Mouse (Mus musculus) neural tube, embryonic 10.5 days (tissue): ENCODE data around the gene Adamts7.

Experiments used
- DNase-seq: peaks from one replicate; pipeline ENCODE4 v3.0.0-alpha.2; 2017; ENCODE audit warnings: low spot score; ENCODE audit errors: extremely low spot score

The Adamts7 gene

DNA sequence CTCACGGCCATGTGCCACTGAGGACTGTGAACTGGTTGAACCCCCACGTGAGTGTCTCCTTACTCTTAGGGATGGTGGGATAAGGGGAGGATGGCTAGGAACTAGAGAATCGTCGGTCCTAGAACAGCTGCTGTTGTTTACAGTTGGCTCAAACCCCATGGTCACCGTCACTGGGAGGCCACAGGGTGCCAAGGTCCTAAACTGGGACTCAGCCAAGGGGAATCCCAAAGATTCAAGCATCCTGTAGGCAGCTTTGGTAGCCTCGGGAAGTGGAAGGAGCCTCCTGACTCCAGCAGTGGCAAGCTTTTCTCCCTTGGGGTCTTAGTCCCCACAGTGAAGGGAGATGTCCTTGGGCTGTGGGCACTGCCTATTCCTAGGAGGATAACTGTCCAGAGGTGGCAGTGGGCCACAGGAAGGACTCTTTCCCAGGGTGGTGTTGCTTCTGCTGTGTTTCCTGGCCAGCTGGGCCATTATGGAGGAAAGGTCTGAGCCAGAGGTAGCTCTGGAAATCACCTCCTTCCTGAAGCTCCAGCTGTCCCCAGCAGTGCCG is 34.3 kb downstream of the Adamts7 start:
- no peak for DNase-seq

DNA sequence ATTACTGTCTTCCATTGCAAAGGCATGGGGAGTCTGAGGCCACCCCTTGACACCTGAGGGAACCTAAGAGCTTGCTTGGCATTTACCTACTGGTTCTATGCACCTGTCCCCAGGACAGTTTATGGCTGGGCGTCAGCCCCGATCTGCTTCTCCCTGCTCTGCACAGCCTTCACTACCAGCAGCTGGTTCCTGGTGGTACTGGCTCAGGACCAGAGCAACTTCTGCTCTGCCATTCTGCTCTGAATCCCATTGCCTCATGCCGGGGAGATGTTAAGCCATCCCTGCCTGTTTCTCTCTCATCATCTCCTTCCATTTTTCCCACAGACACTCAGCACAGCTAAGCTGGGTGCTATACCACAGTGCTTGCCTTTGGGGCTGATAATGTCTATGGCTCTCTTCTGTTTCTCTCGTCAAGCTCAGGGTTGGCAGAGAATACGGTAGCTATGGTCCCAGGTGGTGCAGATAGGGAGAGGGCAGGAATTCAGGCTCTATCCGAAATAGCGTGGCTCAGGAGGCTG is 35.1 kb downstream of the Adamts7 start:
- no peak for DNase-seq

DNA sequence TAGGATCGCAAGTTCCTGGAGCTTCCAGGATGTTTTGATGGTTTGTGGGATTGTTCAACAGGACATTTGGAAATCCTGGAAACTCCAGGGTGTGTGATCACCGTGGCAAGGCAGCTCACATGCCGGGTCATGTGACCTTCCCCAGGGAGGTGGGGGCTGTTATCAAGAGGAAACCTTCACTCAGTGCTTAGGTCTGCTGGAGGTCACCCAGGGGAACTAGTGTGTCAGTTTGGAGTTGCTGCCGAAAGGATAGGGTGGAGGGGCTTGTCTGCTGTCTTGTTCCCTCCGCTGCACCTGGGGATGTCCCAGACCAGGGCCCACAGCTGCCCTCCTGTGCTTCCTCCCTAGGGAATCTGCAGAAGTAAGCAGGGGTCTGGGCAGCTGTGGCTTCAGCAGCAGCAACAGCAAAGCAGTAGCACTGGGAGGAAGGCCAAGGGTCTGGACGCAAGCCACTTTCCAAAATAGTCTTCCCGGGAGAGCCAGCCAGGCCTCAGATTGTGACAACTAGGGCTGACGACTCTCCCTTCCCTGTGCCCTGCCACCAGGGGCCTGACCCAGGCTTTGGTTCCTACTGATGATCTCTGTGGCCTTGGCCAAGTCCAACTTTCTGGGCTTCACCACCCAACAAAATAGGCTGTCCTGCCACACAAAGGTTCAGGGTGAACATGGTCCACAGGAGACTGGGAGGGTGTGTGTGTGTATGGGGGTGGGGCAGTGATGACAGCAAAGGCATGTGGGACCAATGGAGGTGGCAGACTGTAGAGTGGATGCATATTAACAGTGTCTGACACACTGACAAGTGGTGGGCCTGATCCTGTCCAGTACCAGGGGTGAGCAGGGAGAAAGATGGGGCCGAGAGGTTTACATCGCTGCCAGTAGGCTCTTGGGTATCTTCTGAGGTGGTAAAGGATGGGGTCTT is 35.9 kb downstream of the Adamts7 start:
- no peak for DNase-seq

DNA sequence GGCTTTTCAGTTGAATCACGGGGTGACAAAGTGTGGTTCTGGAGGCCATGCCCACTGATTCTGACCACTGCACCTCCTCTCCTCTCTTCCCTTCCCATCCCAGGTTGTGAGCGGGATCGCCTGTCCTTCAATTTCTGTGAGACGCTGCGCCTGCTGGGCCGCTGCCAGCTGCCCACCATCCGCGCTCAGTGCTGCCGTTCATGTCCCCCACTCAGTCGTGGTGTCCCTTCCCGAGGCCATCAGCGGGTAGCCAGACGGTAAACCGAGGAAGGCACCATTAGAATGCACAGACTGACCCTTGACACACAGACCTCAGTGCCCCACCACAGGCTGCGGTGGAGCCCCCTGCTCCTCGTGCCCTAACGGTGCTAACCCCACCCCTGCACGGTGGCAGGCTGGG is 36.7 kb downstream of the Adamts7 start:
- DNase-seq, result no peak

DNA sequence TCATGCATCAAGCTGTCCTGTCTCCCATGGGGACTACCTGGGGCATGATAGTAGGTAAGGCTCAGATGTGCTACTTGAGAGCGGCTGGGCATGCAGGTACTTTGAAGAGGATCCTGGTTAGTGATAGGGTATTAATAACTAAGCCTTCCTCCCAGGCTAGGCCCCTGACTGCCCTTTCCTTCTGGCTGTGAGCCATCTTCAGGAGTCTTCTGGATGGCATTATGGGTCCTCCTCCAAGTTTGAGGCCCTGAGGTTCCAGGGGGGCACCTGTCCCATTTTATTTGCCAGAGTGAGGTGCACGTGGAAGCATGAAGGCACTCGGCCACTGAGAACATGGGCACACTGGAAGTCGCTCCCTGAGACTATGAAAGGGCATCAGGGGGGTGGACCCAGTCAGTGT is 37.6 kb downstream of the Adamts7 start:
- no peak for DNase-seq

DNA sequence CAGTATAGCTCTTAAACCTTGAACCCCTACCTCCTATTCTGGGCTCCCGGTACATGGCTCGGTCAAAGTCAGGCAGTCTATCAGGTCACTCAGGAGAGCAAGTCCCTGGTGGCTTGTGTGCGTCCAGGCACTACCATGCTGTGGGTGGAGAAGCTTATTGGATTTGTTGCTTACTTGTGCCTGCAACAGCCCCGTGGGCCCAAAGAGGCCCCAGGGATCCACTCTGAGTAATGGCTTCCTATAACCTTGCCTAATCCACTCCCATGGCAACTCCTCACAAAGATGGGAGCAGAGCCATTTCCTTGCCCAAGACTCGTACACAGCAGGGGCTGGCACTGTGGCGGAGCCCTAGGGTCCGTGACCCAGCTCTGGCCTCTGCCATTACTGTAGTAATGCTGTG is 38.2 kb downstream of the Adamts7 start:
- no peak for DNase-seq

DNA sequence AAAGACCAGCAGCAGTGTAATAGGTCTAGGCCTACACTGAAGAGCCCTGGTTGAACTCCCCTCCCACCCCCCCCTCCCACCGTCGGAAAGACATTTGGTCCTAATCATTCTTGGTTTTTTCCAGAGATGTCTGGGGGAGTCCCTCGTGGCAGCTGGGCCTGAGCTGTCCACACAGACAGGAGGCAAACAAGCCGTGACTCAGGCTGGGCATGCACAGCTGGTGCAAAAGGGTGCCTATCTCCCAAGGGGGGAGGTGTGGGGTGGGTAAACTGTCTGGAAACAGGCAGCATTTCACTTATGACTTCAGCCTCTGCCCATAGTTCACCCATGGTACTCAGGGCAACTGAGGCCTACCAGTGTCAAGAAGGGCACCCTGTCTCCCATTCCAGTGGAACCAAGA is 38.7 kb downstream of the Adamts7 start:
- no peak for DNase-seq

DNA sequence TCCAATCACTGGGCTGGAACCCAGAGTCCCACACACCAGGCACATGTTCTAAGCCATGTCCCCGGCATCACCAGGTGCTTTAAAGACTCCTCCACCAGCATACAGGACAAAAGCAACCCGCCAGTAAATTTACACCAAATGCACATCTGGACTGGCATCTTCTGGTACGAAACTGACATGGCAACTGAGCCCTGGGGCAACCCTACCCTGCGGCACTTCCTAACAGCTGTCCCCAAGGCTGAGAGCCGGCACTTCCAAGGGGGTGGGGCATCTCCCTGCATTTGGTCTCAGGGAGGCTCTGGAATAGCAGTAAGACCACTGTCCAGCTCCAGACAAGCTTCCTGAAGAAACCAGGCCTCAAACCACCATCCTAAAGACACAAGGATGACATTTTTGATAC is 40.4 kb downstream of the Adamts7 start:
- DNase-seq, result no peak

DNA sequence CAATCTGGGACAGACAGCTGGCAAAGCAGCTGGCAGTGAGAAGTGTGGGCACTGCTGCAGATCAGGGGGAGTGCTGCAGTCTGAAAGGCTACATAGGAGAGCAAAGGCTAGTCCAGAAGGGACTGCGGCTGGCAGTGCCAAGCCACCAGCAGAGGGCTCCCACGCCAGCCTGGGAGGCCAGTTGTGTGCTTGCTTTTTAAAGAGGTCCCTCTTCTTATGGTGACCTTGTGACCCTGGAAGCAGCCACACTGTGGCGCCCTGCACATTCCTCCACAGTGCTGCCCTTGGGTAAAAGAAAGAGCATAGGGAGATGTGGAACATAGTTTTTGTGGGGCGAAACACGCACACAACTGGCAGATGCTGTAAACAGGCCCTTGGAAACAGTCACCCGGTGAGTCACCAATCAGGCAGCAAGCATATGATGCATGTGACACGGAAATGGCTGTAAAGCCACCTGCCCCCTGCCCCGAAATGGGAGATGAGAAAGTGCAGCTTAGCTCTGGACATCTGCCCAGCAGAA is 41.6 kb downstream of the Adamts7 start:
- DNase-seq, result no peak

DNA sequence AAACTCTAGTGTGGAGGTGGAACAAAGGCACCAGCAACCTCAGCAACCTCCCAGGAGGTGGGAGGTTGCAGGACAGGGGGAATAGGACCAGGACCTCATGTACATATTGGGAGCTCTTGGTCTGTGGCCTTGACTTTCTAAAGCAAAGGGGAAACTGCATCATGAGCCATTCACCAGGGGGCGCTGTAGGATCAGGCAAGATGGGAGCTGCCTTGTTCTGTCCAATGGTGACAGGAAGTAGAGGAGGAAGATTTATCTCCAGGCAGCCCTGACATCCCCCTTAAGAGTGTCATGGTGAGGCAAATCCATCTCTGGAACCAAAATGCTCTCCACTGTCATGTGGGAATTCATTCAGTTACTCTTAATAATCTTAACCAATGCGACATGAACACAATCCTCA is 43.6 kb downstream of the Adamts7 start:
- DNase-seq, result peak; percentile 81

DNA sequence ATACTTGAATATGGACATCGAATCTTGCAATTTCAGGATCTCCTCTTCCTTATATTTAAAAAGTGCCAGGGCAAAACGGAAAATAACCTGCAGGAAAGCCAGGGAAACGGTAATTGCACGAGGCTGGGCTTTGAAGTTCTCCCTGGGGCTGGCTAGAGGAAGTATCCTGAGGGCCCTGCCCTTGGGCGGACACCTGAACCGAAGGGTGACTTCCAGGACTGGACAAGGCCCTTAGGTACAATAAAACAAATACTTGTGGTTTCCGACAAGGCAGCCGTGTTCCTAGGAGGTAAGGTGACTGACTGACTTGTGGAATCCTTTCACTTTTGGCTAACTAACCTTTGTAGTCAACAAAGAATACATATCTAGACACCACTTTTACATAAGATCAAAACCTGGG is 44.9 kb downstream of the Adamts7 start:
- no peak for DNase-seq

DNA sequence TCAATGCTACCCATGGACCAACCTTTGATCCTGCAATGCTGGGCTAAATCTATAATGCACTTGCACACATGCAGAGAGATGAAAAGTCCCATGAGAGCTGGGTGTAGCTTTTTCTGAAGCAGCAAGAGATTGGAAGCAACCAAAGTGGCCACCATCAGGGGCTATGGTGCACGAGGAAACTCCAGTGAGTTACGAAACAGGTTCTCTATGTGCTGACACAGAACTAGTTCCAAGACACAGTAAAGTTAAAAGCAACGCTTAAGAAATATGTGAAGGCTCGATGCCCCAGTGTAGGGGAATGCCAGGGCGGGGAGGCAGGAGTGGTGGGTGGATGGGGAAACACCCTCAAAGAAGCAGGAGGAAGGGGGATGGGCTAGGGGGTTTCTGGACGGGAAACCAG is 45.8 kb downstream of the Adamts7 start:
- DNase-seq, result no peak

DNA sequence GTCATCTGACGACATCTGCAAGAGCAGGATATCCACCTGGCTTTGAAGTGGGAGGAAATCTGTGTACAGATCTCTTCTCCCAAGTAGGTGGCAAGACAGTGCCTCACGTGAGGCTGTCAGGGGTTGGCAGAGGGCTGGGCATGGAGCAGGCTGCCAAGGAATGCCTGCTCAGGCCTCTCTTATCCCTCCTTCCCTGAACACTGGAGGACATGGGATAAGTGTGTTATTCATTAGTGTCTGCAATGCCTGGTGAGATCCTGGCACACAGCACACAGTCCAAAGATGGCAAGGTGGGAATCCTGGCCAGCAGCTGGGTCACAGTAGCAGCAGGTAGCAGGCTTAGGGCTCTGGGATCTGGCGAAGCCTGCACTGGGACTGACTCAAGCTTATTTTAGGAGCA is 50.3 kb downstream of the Adamts7 start:
- no peak for DNase-seq

DNA sequence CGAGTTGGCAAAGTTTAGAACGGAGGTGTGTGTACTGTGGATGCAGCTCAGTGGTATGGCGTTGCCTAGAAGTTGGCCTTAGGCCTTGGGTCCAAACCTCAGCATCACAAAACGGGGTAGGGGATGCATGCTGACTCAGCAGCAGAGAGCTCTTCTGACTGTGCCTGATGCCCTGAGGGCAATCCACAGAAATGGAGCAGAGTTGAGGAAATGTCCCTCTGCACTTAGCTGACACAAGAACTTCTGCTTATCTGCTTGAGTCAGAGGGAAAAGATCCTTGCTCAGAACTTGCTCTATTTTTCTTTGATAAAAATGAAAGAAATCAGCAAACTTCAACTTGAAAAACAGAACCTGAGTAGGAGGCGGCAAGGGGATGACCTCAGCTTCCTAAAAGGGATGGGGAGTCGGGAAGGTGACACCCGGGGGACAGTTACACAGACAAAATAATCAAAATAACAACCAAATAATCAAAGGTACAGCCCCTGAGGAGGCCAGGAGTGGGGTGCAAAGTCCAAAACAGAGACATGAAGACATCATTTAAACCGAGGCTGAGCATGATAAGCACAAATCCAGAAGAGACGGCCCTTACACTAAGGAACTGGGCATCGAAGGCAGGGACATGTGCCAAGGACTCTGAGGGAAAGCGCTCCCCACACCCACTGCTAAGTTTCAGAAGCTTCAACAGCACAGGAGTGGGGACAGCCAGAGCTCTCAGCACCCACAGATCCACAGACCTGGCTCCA is 53.6 kb downstream of the Adamts7 start:
- no peak for DNase-seq

DNA sequence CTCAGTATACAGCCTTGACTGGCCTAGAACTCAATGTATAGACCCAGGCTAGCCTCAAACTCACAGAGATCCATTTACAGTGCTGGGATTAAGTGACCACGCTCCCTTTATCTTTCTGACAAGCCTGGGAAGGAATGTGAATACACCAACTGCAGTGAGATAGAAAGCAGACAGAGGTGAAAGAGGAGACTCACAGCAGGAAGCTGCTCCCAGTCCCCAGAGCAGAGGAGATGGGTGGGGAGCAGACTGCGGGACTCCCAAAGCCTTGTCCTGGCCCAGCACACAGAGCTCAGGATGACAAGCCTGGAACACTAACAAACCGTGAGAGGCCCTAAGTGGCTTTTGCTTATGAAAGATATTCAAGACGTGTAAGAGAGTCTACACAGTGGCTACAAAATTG is 54.6 kb downstream of the Adamts7 start:
- no peak for DNase-seq

DNA sequence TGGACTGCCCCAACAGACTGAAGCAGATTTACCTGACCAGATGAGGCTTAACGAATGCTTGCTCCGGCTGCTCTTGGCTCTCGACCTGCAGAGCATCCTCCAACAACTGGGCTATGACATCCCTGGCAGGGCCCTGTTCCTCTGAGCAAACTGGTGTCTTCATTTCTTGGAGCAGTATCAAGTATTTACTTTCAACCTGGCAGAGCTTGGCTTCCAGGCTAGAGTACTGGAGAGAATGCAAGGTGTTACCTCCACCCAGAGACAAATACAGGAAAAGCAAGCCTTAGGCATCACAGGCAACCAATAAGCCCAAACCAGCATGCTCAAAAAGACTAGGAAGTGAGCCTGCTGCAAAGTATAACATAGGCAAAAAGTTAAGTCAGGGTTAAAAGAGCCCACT is 59.4 kb downstream of the Adamts7 start:
- no peak for DNase-seq

DNA sequence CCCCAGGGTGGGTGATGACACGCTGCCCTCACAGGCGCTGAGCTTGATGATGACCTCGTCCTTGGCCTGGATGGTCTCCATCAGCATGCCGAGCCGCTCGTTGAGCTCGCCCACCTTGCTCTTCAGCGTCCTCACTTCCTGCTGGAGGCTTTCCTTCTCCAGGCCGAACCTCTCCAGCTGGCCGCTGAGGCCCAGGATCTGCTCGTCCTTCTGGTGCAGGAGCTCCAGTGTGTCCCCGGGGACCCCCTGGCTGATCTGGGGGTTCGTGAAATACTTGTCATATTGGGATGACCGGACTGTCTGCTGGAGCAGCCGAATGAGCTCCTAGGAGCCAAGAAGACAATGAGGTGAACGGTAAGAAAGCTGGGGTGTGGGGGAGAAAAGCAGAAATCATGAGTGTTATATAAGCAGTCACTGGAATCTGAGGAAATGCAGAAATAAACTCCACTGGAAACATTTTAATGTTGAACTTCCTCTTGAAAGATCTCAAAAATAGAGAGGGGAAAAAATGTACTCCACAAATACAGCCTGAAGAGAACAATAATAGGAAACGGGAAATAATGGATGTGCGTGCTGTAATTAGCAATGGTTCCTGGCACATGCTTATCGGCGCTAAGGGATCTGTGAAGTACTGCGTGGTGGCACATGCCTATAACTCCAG is 63.3 kb downstream of the Adamts7 start:
- DNase-seq, result no peak

DNA sequence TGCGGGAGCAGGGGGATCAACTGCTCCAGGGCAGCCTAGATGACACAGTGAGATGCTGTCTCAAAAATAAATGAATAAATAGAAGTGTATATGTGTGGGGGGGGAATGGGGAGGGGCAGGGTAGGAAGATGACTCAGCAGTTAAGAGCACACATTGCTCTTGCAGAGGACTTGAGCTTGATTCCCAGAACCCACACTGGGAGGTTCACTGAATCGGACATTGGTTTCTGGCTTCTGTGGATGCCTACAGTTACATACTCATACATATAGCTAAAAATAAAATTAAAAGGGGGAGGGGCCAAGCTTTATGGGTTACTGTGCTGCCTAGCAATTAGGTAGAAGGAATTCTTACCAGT is 63.9 kb downstream of the Adamts7 start:
- DNase-seq, result no peak

DNA sequence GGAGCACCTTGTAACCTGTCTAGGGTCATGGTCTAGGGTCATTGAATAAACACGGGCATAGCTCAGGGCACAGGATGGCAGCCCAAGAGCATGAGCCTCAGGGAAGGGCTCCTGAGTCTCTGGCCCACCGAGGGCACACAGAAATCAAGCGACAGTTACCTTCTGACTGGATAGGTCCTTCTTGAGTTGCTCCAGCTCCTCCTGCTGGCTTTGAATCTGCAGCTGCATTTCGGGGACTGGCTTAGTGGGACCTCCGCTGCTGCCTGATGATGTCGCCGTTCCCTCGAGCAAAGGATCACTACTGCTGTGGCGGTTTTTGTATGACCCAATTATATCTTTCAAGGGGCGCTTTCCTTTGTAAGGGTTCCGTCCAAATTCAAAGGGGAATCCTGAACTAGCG is 64.3 kb downstream of the Adamts7 start:
- no peak for DNase-seq

DNA sequence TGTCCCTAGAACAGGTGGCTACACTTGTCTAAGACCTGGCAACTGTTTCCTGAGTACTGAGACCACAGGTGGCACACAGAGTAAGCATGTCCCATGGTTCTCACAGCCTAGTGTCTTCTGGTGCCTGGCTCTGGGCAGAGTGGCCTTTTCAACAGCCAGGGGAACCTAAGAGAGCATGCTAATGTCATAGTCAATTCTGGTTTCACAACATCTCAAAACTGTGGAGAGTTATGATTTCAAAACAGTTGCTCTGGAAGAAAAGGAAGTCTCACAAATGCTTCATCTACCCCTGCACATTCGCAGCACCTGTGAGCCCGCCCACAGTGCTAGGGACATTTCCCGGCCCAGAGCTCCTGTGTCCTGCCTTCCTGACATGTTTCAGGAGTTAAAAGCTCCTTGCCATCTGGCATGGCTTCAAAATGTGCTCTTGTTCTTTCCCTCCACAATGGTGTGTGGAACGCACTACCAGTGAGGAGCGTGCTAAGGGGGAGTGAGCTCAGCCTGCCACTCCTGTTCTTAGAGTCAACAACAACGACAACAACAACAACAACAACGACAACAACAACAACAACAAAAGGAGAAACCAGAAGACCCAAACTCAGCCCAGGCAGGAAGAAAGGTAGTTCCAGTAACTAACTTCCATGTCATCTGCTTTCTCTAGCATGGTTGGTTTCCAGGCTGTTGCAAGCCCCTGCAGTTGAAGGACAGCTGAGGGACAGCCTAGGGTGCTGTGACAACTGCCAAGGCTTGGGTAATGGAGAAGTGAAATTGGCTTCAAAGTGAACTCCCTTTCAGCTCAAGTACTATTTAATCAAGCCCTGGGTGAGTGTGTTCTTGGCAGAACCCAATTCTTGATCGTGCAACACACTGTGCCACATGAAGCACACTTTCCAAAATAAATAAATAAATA is 70.2 kb downstream of the Adamts7 start:
- no peak for DNase-seq
